ENCODE assay signal across 23 mouse cellular contexts in genomic region chr11:55096296-55096695, GRCm38 (mm10). TPM values are rescaled to one million over a fixed set of nuclear protein-coding genes. Genes with fewer than 3 reads are reported as not detected.
DNase-seq lines count a peak whose midpoint lies in the region; ATAC-seq and TF ChIP-seq lines count a peak whose summit lies in the region.
"Not testable (repeated sequence)": the region's sequence is repeated elsewhere in the genome, so short reads cannot be mapped to it uniquely, and the experiment has no call there.
"Had no signal": no experiment of that assay in that cellular context is flagged by ENCODE, and none has a peak within 500 bp of the region (broad histone marks: within the 10 kb centered on the region; RNA-seq: fewer than 3 reads in every experiment).

No protein-coding gene starts in this region.

- TF ChIP-seq EP300 in lung, postnatal 0 days (IDR thresholded peaks at IDR 0.05) = not testable (repeated sequence)

- not testable (repeated sequence) for TF ChIP-seq CTCF in kidney, adult 2 months (conservative IDR thresholded peaks at IDR 0.05; ENCODE audit: insufficient read depth, insufficient read length, low read depth, low read length); lung, postnatal 0 days (IDR thresholded peaks at IDR 0.05)

- in situ Hi-C loops in ES-E14 (cut with MboI; ENCODE audit: low sequenced_read_pairs in 2 of 2, unreplicated experiment in 2 of 2) = not testable (repeated sequence)

- H3K4me1 ChIP-seq in ES-E14 (ENCODE audit: control insufficient read depth in 2 of 2, insufficient read depth in 2 of 2, low read length in 2 of 2, poor library complexity in 1 of 2); kidney, adult 2 months (ENCODE audit: control insufficient read depth, insufficient read depth, low read length); lung, postnatal 0 days (ENCODE audit: insufficient read depth, low read depth, low read length): not testable (repeated sequence)

- H3K4me3 ChIP-seq in ES-E14 (ENCODE audit: insufficient read depth in 1 of 2, low read depth in 1 of 2, low read length in 2 of 2, poor library complexity in 1 of 2, severe bottlenecking in 1 of 2); kidney, adult 2 months (ENCODE audit: insufficient read depth, low read depth, low read length); lung, postnatal 0 days (ENCODE audit: low read depth, low read length): not testable (repeated sequence)

- H3K27ac ChIP-seq in ES-E14 (ENCODE audit: insufficient read depth, low read depth, low read length, poor library complexity, severe bottlenecking) = not testable (repeated sequence)
- peak overlapping the region; percentile 46; the same call in 1 of the 2 replicates for H3K27ac ChIP-seq in kidney, adult 2 months (ENCODE audit: insufficient read depth, low read depth, low read length)
- H3K27ac ChIP-seq in lung, postnatal 0 days (ENCODE audit: low read length) = 0 out of 2 replicates have a peak overlapping the region, but pooled peaks have one; percentile 92

- not testable (repeated sequence) for H3K27me3 ChIP-seq in kidney, adult 2 months (replicated peaks; ENCODE audit: control insufficient read depth, insufficient read depth, low read length); lung, postnatal 0 days (replicated peaks; ENCODE audit: insufficient read depth, low read length)

- WGBS in kidney, adult 2 months = 58% methylated on average over 4 of the region's 4 CpGs
- WGBS in lung, postnatal 0 days = 84% methylated on average over 4 of the region's 4 CpGs

- not testable (repeated sequence) for H3K4me2 ChIP-seq in lung, postnatal 0 days (replicated peaks; ENCODE audit: low read depth, low read length)

- not testable (repeated sequence) for H3K9me3 ChIP-seq in ES-E14 (ENCODE audit: control insufficient read depth, insufficient read depth, low read depth, low read length); lung, postnatal 0 days (ENCODE audit: low read length)

- not testable (repeated sequence) for ATAC-seq in lung, postnatal 0 days

- DNase-seq in ES-E14 (ENCODE audit: low read depth, low spot score); lung, postnatal 0 days (ENCODE audit: low spot score): not testable (repeated sequence)
- DNase-seq in adrenal gland, adult (ENCODE audit: inconsistent age in 2 of 2, low spot score in 1 of 2) = peak; percentile 5 to 30
- DNase-seq in heart, adult 11 months = peak; percentile 88
- peak; percentile 79 for DNase-seq in kidney, adult 2 months
- DNase-seq in kidney, postnatal 36 days = peak; percentile 68 to 75

- not testable (repeated sequence) for H3K36me3 ChIP-seq in ES-E14 (ENCODE audit: control insufficient read depth, insufficient read depth, low read length, poor library complexity, severe bottlenecking); kidney, adult 2 months (ENCODE audit: control insufficient read depth, insufficient read depth, low read length); lung, postnatal 0 days (ENCODE audit: insufficient read depth, low read length)

- not testable (repeated sequence) for H3K9ac ChIP-seq in ES-E14 (ENCODE audit: insufficient read depth, low read depth, low read length, poor library complexity, severe bottlenecking); lung, postnatal 0 days (replicated peaks; ENCODE audit: low read depth)

- not testable (repeated sequence) for TF ChIP-seq POLR2A in kidney, adult 2 months (IDR thresholded peaks at IDR 0.05; ENCODE audit: low read depth, low read length)

TF ChIP-seq in ES-E14, 5 proteins besides CTCF, POLR2A, EP300 and RAD21:
- TF ChIP-seq MAFK (IDR thresholded peaks at IDR 0.05; ENCODE audit: insufficient read depth, low read depth, low read length) = peak; percentile 43; the same call in 1 of the 2 replicates

RNA-seq across cellular contexts. Expression of gene Gm2a, which starts 1.6 kb away (rescaled TPM):
- 11.7 and 21.0 TPM in 2 replicates for total RNA-seq in ES-E14 (2012; rRNA removed)
- 216 TPM in 2 replicates for polyA plus RNA-seq in kidney, adult 2 months (2012; rRNA removed)
- 23.6 and 26.6 TPM in 2 replicates for polyA plus RNA-seq in lung, postnatal 0 days (2015; fragmentation: Nextera tagmentation; extraction: Ambion mirVana)

RNA-seq across cellular contexts. Expression of gene Ccdc69, which starts 18.4 kb away (rescaled TPM):
- total RNA-seq in ES-E14 (2012; rRNA removed) = 0.16 and 0.22 TPM in 2 replicates
- polyA plus RNA-seq in kidney, adult 2 months (2012; rRNA removed) = 1.6 and 2.0 TPM in 2 replicates
- 1.4 and 1.8 TPM in 2 replicates for polyA plus RNA-seq in lung, postnatal 0 days (2015; fragmentation: Nextera tagmentation; extraction: Ambion mirVana)
- polyA plus RNA-seq: erythroblast, embryonic 14.5 days had no signal

RNA-seq across cellular contexts. Expression of gene Slc36a3, which starts 55.2 kb away (rescaled TPM):
- total RNA-seq in ES-E14 (2012; rRNA removed) = not detected in 2 replicates
- polyA plus RNA-seq in kidney, adult 2 months (2012; rRNA removed) = 0.04 and 0.11 TPM in 2 replicates
- polyA plus RNA-seq in lung, postnatal 0 days (2015; fragmentation: Nextera tagmentation; extraction: Ambion mirVana) = 0.07 TPM in 1 of 2 replicates, not detected in the other
- total RNA-seq: adrenal gland, adult 2 months; adrenal gland, postnatal 25 days; gastrocnemius, adult 8-10 months; gastrocnemius, postnatal 36 days; heart, adult 18-20 months; heart, postnatal 10 days; heart, postnatal 4 days had no signal
- polyA plus RNA-seq: cerebellum, adult 2 months; embryonic facial prominence, embryonic 10.5 days; embryonic facial prominence, embryonic 14.5 days; erythroblast, embryonic 14.5 days; forebrain, embryonic 10.5 days; forebrain, embryonic 14.5 days; heart, embryonic 10.5 days; heart, embryonic 14.5 days; hindbrain, embryonic 12.5 days; hindbrain, embryonic 16.5 days had no signal
